Mouse (Mus musculus): ENCODE measurements at regions not wholly inside any gene's neighbourhood (a gene's known extent, or its start where the extent isn't known, plus 50 kb on each side); places are given as distances from the start of the nearest gene placed in this dataset.

GRCm38 (mm10) chr1:47057344-47057743 lies 164.7 kb upstream of the Slc39a10 start:
- no peak for TF ChIP-seq ZC3H11A (IDR thresholded peaks at IDR 0.05; ENCODE audit: borderline replicate concordance, low read depth, low read length)
- no peak for TF ChIP-seq MAFK (IDR thresholded peaks at IDR 0.05; ENCODE audit: insufficient read depth, low read depth, low read length)
- TF ChIP-seq ZNF384 (IDR thresholded peaks at IDR 0.05; ENCODE audit: low read depth, low read length), result no peak
- TF ChIP-seq CHD2 (IDR thresholded peaks at IDR 0.05; ENCODE audit: low read depth, low read length), result no peak
- no peak for TF ChIP-seq HCFC1 (IDR thresholded peaks at IDR 0.05; ENCODE audit: borderline replicate concordance, insufficient read depth, low read length)
